In the genomic region with DNA sequence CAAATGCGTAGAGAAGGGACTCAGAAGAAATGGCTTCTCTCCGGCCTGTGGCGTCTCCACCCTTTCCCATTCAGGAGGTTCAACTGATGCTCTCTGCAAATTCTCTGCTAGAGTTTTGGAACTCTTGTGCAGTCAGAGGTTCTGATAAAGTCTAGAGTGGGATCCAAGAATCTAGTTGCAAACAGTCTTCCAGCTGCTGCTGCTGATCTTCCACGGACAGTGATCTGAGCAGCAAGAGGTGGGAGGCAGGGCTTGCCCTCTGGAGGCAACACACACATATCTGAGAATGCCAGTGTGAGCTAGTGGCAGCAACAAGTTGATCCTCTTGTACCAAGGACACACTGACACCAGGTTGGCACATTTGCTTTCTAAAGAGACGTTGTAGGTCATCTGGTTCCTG, we compare ENCODE assay signal across 20 mouse cellular contexts.
"Had no signal": no experiment of that assay in that cellular context is flagged by ENCODE, and none has a peak within 500 bp of the region (broad histone marks: within the 10 kb centered on the region; RNA-seq: fewer than 3 reads in every experiment).

No protein-coding gene starts in this region.

- H3K4me3 ChIP-seq: heart, embryonic 10.5 days; heart, embryonic 12.5 days; hindbrain, embryonic 13.5 days; hindbrain, embryonic 15.5 days; layer of hippocampus, adult 2 months; left cerebral cortex, adult 2 months; liver, embryonic 13.5 days; liver, embryonic 15.5 days had no signal

- H3K27me3 ChIP-seq: heart, embryonic 12.5 days; hindbrain, embryonic 13.5 days; hindbrain, embryonic 15.5 days; liver, embryonic 13.5 days; liver, embryonic 15.5 days had no signal

- H3K27ac ChIP-seq: heart, embryonic 10.5 days; hindbrain, embryonic 13.5 days; hindbrain, embryonic 15.5 days; hindbrain, postnatal 0 days; layer of hippocampus, adult 2 months; left cerebral cortex, adult 2 months; liver, embryonic 13.5 days; liver, embryonic 15.5 days had no signal

- H3K9ac ChIP-seq: forebrain, postnatal 0 days; heart, embryonic 12.5 days; hindbrain, embryonic 13.5 days; hindbrain, embryonic 15.5 days; liver, embryonic 13.5 days; liver, embryonic 15.5 days; liver, postnatal 0 days had no signal

- ATAC-seq: forebrain, postnatal 0 days; hindbrain, postnatal 0 days; intestine, postnatal 0 days; liver, postnatal 0 days had no signal

- H3K4me1 ChIP-seq: liver, embryonic 13.5 days; liver, embryonic 15.5 days had no signal

- H3K36me3 ChIP-seq: heart, embryonic 10.5 days; heart, embryonic 12.5 days; hindbrain, embryonic 13.5 days; hindbrain, embryonic 15.5 days; liver, embryonic 13.5 days; liver, embryonic 15.5 days had no signal

- H3K9me3 ChIP-seq: heart, embryonic 10.5 days; hindbrain, embryonic 15.5 days; liver, embryonic 13.5 days; liver, embryonic 15.5 days had no signal

- H3K4me2 ChIP-seq: heart, embryonic 12.5 days; hindbrain, embryonic 13.5 days; hindbrain, embryonic 15.5 days; liver, embryonic 11.5 days; liver, embryonic 13.5 days; liver, embryonic 15.5 days had no signal

- DNase-seq: forebrain, postnatal 0 days; gastrocnemius, postnatal 14 days; gastrocnemius, postnatal 36 days; heart, postnatal 10 days; kidney, adult 9 months; kidney, postnatal 10 days; left cerebral cortex, postnatal 4 days; liver; liver, embryonic 13.5 days; liver, postnatal 0 days had no signal
